Mouse (Mus musculus): ENCODE measurements around the gene Atf7. TPM values are rescaled to one million over a fixed set of nuclear protein-coding genes. Genes with fewer than 3 reads are reported as not detected.

Atf7 gene
- polyA plus RNA-seq, 1 experiment from 2014 or later = 15.0 TPM

GRCm38 (mm10) chr15:102526111-102527002 lies 98.9 kb downstream of the Atf7 start:
- peaks cover 61% of the 10 kb centered on the region for H3K36me3 ChIP-seq (ENCODE audit: control insufficient read depth, insufficient read depth)
- no peak overlapping the region for H3K4me3 ChIP-seq (ENCODE audit: low read depth, low read length)
- H3K27ac ChIP-seq (ENCODE audit: low read depth, low read length) = no peak overlapping the region
- H3K9ac ChIP-seq (ENCODE audit: low read depth, low read length) = no peak overlapping the region
- no peak for ATAC-seq
- WGBS = 78% methylated on average over 6 of the region's 6 CpGs
- TF ChIP-seq CTCF (IDR thresholded peaks at IDR 0.05; ENCODE audit: low read depth) = no peak
- H3K4me2 ChIP-seq (replicated peaks; ENCODE audit: low read depth) = no peak overlapping the region
- no peaks in the 10 kb centered on the region for H3K9me3 ChIP-seq (ENCODE audit: control insufficient read depth)
- no peaks in the 10 kb centered on the region for H3K4me1 ChIP-seq (replicated peaks; ENCODE audit: control insufficient read depth, insufficient read depth, low read length)
- H3K27me3 ChIP-seq (replicated peaks; ENCODE audit: control insufficient read depth, insufficient read depth, low read length) = no peaks in the 10 kb centered on the region

DNA sequence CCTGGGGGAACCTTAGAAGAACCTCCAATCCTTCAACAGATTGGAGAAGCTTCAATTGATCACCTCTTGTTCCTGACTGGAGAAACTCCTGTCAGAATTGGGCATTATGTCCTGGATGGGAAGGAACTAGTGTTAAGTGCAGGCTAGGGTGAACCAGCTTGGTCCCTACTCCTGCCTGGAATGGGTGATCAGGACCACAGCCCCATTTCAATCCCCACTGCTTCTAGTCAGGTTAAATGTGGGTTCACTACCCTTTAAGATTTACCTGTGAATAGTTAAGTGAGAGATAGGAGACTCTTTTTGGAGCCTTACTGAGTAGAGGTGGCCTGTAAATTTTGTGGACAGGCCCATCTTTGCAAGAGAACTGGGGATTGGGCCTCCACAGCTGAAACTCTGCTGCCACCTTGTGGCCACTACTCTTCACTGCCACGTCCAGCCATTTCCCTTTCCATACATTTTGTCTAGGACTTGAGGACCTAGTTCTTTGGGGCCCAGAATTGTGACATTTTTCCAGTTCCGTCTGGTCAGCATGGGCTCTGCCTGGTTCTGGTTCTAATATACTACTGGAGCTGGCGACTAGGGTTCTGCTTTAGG lies 100.3 kb downstream of the Atf7 start, which contains the start of gene Npff:
Gene Npff, minus strand, starts transcription at position 51 of the 594 bp plus-strand sequence.
- no peak for ATAC-seq

DNA sequence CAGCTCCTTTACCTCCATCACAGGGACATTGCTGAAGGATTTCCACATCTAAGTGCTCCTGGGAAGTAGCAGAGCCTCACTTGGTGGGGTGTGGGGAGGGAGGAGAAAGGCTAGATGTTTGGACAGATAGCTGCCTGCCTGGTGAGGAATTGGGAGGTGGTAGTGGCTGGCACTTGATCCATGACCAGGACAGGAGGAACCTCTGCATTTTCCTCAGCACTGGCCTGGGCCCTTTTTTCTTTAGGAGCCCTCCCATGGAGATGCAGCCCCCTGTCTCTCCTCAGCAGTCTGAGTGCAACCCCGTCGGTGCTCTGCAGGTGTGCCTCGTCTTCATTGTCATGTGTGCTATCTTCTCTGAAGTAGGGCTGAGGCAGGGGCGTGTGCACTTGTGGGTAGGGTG lies 103.8 kb downstream of the Atf7 start:
- no peak overlapping the region for H3K4me3 ChIP-seq (ENCODE audit: low read depth, low read length)
- H3K9ac ChIP-seq (ENCODE audit: low read depth, low read length) = no peak overlapping the region
- no peak overlapping the region for H3K27ac ChIP-seq (ENCODE audit: low read depth, low read length)
- H3K9me3 ChIP-seq (ENCODE audit: control insufficient read depth) = no peaks in the 10 kb centered on the region
- peaks cover 33% of the 10 kb centered on the region for H3K36me3 ChIP-seq (ENCODE audit: control insufficient read depth, insufficient read depth)
- 84% methylated on average over 4 of the region's 4 CpGs for WGBS
- H3K4me2 ChIP-seq (replicated peaks; ENCODE audit: low read depth) = no peak overlapping the region
- H3K4me1 ChIP-seq (replicated peaks; ENCODE audit: control insufficient read depth, insufficient read depth, low read length) = no peaks in the 10 kb centered on the region
- no peak for ATAC-seq
- TF ChIP-seq CTCF (IDR thresholded peaks at IDR 0.05; ENCODE audit: low read depth) = no peak
- no peaks in the 10 kb centered on the region for H3K27me3 ChIP-seq (replicated peaks; ENCODE audit: control insufficient read depth, insufficient read depth, low read length)

More for the DNA sequence above, 100.3 kb downstream of the Atf7 start, which contains the start of gene Npff:
- Histone ChIP-seq H3K27me3 (replicated peaks; ENCODE audit: control insufficient read depth, insufficient read depth, low read length) (no peaks in the 10 kb centered on the region), H3K4me3 (ENCODE audit: low read depth, low read length) (no peak within 1 kb of the TSS), H3K9ac (ENCODE audit: low read depth, low read length) (no peak within 1 kb of the TSS), H3K4me1 (replicated peaks; ENCODE audit: control insufficient read depth, insufficient read depth, low read length) (no peaks in the 10 kb centered on the region), H3K9me3 (ENCODE audit: control insufficient read depth) (no peaks in the 10 kb centered on the region), H3K27ac (ENCODE audit: low read depth, low read length) (no peak within 1 kb of the TSS), H3K4me2 (replicated peaks; ENCODE audit: low read depth) (no peak within 1 kb of the TSS), H3K36me3 (ENCODE audit: control insufficient read depth, insufficient read depth) (peaks cover 54% of the 10 kb centered on the region)
- peak; percentile 97 for TF ChIP-seq CTCF (IDR thresholded peaks at IDR 0.05; ENCODE audit: low read depth)
- 11% methylated on average over 3 of the region's 3 CpGs for WGBS

- Histone ChIP-seq H3K4me2 (replicated peaks; ENCODE audit: low read depth) (no peak overlapping the region), H3K4me1 (replicated peaks; ENCODE audit: control insufficient read depth, insufficient read depth, low read length) (no peaks in the 10 kb centered on the region), H3K36me3 (ENCODE audit: control insufficient read depth, insufficient read depth) (peaks cover 25% of the 10 kb centered on the region), H3K9ac (ENCODE audit: low read depth, low read length) (no peak overlapping the region), H3K27ac (ENCODE audit: low read depth, low read length) (no peak overlapping the region), H3K27me3 (replicated peaks; ENCODE audit: control insufficient read depth, insufficient read depth, low read length) (no peaks in the 10 kb centered on the region), H3K4me3 (ENCODE audit: low read depth, low read length) (no peak overlapping the region), H3K9me3 (ENCODE audit: control insufficient read depth) (no peaks in the 10 kb centered on the region)
- 49% methylated on average over 4 of the region's 4 CpGs for WGBS
- ATAC-seq = no peak
- no peak for TF ChIP-seq CTCF (IDR thresholded peaks at IDR 0.05; ENCODE audit: low read depth)
Observed at GRCm38 (mm10) chr15:102520416-102520815, 104.8 kb downstream of the Atf7 start.

DNA sequence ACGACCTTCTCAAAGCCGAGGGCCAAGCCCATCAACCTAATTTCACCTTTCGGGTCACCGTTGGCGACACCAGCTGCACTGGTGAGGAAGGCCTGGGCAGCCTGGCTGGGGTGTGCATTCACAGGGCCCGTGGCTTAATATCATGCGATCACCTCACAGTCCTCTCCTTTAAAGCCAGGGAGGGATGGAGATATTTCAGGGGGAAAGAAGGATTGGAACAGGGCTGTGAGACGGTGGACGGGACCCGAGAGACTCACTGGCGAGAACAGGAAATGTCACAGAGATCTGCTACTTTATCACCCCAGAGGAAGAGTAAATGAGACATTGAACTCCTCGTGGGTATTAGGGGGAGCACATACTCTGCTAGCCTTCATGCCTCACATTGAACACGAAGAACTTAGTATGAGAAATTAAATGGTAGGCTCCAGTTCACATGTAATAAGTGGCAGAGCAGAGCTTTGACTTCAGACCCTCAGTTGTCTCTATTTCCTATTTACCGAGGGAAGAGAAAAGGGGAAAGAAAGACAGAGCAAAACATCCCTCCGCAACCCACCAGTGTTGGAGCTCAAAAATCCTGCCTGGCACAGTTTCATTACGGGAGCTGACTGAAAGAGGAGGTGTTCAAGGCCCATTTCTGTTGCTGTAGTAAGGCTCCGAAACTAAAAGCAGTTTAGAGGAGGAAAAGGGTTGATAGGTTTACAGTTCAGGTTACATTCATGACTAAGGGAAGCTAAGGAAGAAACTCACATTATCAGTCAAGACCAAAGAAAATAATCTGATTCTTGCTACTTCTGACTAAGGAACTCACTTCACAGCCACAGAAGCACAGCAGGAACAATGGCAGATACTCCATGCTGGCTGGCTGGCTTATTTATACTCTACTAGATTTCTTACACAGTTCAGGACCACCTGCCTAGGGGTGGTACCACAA lies 105.8 kb downstream of the Atf7 start:
- Histone ChIP-seq H3K27me3 (replicated peaks; ENCODE audit: control insufficient read depth, insufficient read depth, low read length) (no peaks in the 10 kb centered on the region), H3K4me1 (replicated peaks; ENCODE audit: control insufficient read depth, insufficient read depth, low read length) (no peaks in the 10 kb centered on the region), H3K4me3 (ENCODE audit: low read depth, low read length) (peak overlapping the region; percentile 65), H3K36me3 (ENCODE audit: control insufficient read depth, insufficient read depth) (peaks cover 24% of the 10 kb centered on the region), H3K9ac (ENCODE audit: low read depth, low read length) (peak overlapping the region; percentile 74), H3K4me2 (replicated peaks; ENCODE audit: low read depth) (peak overlapping the region; percentile 79), H3K27ac (ENCODE audit: low read depth, low read length) (no peak overlapping the region), H3K9me3 (ENCODE audit: control insufficient read depth) (no peaks in the 10 kb centered on the region)
- TF ChIP-seq CTCF (IDR thresholded peaks at IDR 0.05; ENCODE audit: low read depth) = no peak
- WGBS = 44% methylated on average over 16 of the region's 17 CpGs
- no peak for ATAC-seq

DNA sequence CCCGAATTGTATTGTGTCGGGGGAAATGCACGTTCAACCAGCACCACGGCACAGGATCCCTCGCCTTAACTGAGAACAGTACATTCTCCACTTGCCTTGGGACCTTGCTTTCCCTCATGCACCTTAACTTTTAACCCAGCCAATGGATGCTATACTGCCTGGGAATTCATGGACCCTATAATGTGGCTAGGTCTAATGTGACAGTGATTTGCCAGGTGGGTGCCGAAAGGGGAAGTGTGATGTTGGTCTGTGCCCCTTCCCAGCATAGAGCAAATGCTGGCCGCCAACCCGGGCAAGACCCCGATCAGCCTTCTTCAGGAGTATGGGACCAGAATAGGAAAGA lies 106.4 kb downstream of the Atf7 start:
- H3K36me3 ChIP-seq (ENCODE audit: control insufficient read depth, insufficient read depth) = peaks cover 18% of the 10 kb centered on the region
- H3K9ac ChIP-seq (ENCODE audit: low read depth, low read length) = peak overlapping the region; percentile 74
- no peak for ATAC-seq
- no peaks in the 10 kb centered on the region for H3K27me3 ChIP-seq (replicated peaks; ENCODE audit: control insufficient read depth, insufficient read depth, low read length)
- H3K4me2 ChIP-seq (replicated peaks; ENCODE audit: low read depth) = peak overlapping the region; percentile 79
- H3K27ac ChIP-seq (ENCODE audit: low read depth, low read length) = peak overlapping the region; percentile 98
- 10% methylated on average over 9 of the region's 9 CpGs for WGBS
- no peak for TF ChIP-seq CTCF (IDR thresholded peaks at IDR 0.05; ENCODE audit: low read depth)
- no peaks in the 10 kb centered on the region for H3K4me1 ChIP-seq (replicated peaks; ENCODE audit: control insufficient read depth, insufficient read depth, low read length)
- no peaks in the 10 kb centered on the region for H3K9me3 ChIP-seq (ENCODE audit: control insufficient read depth)
- H3K4me3 ChIP-seq (ENCODE audit: low read depth, low read length) = peak overlapping the region; percentile 65

Measured in intestine, postnatal 0 days (tissue).